Mouse (Mus musculus) MEL (cell line): ENCODE data around the gene Wipf1.

Experiments
- CHD2 ChIP-seq: IDR thresholded peaks from 2 replicates; pipeline ENCODE4 v1.6.1; 2011; ENCODE audit warnings: low read length, improper control_type of control experiment
- CTCF ChIP-seq, 3 experiments: IDR thresholded peaks in 2 of 3; conservative IDR thresholded peaks in 1 of 3; 2 replicates each; pipeline ENCODE4 v1.5.1; 2011 to 2012; ENCODE audit warnings: low read length in 3 of 3, low read depth in 2 of 3, mild to moderate bottlenecking in 2 of 3, improper control_type of control experiment in 1 of 3, inconsistent platforms in 1 of 3, mixed read lengths in 1 of 3, moderate library complexity in 1 of 3; ENCODE audit not compliant: control insufficient read depth in 1 of 3, insufficient read depth in 1 of 3, poor library complexity in 1 of 3, severe bottlenecking in 1 of 3
- EP300 ChIP-seq, 2 experiments: IDR thresholded peaks; 2 replicates each; pipeline ENCODE4 v1.6.1; 2011; ENCODE audit warnings: improper control_type of control experiment in 2 of 2, low read length in 2 of 2, low read depth in 1 of 2, mild to moderate bottlenecking in 1 of 2
- JUND ChIP-seq: IDR thresholded peaks from 2 replicates; pipeline ENCODE4 v1.6.1; 2011; ENCODE audit warnings: low read depth, mild to moderate bottlenecking, improper control_type of control experiment, low read length
- POLR2A ChIP-seq, 2 experiments: IDR thresholded peaks; 2 replicates each; pipeline ENCODE4 v1.6.1; 2011 to 2012; ENCODE audit warnings: low read length in 2 of 2, mild to moderate bottlenecking in 2 of 2, control low read depth in 1 of 2, improper control_type of control experiment in 1 of 2, low read depth in 1 of 2, moderate library complexity in 1 of 2; ENCODE audit not compliant: control insufficient read depth in 1 of 2, insufficient read depth in 1 of 2, poor library complexity in 1 of 2
- TBP ChIP-seq: IDR thresholded peaks from 2 replicates; pipeline ENCODE4 v1.8.0; 2011; ENCODE audit warnings: low read depth, low read length, improper control_type of control experiment
- TCF12 ChIP-seq: IDR thresholded peaks from 2 replicates; pipeline ENCODE4 v1.6.1; 2014; ENCODE audit warnings: low read depth, mild to moderate bottlenecking, inconsistent platforms, low read length, improper control_type of control experiment, moderate library complexity
- USF1 ChIP-seq: IDR thresholded peaks from 2 replicates; pipeline ENCODE4 v1.6.1; 2014; ENCODE audit warnings: low read depth, mild to moderate bottlenecking, inconsistent platforms, low read length, improper control_type of control experiment, moderate library complexity

DNA sequence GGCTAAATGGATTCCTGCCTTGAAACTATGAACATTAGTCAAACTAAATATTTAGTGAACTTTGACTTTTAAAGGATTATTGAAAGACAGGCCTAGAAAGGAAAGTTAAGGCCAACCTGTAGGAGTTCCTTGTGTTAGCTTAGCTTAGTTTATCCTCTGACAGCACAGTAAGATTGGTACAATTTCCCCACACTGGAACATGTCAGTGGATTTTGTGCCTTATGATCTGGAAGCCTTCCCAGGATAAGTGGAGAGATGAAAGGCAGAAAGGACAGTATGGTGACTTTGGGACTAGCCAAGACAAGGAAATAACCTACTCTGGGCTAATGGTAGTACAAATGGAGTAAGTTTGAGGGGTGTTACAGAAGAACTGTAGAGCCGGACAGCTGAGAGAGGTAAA, 141.7 kb downstream of the Wipf1 start:
- TF ChIP-seq TCF12 = no peak
- no peak for TF ChIP-seq POLR2A (IDR thresholded peaks at IDR 0.05; ENCODE audit: control insufficient read depth in 1 of 2, insufficient read depth in 1 of 2, low read depth in 1 of 2, low read length in 2 of 2, poor library complexity in 1 of 2)
- no peak for TF ChIP-seq TBP
- TF ChIP-seq EP300 (IDR thresholded peaks at IDR 0.05; ENCODE audit: low read depth in 1 of 2, low read length in 2 of 2) = no peak
- TF ChIP-seq USF1 = no peak
- TF ChIP-seq JUND = no peak
- TF ChIP-seq CTCF (IDR thresholded peaks at IDR 0.05 in 2 of 3, conservative IDR thresholded peaks at IDR 0.05 in 1 of 3; ENCODE audit: control insufficient read depth in 1 of 3, insufficient read depth in 1 of 3, low read depth in 2 of 3, low read length in 3 of 3, poor library complexity in 1 of 3, severe bottlenecking in 1 of 3) = no peak
- TF ChIP-seq CHD2 = no peak
